Mouse (Mus musculus): Measurements from ENCODE around the gene Abr.

- no peak for TF ChIP-seq POLR2A (IDR thresholded peaks at IDR 0.05; ENCODE audit: borderline replicate concordance, extremely low read depth, low read depth, low read length)
- no peak for TF ChIP-seq CTCF (IDR thresholded peaks at IDR 0.05; ENCODE audit: insufficient read depth, low read length)
Measured at GRCm38 (mm10) chr11:76472617-76473016, 149.5 kb downstream of the Abr start.
